Mouse (Mus musculus) kidney, postnatal 0 days (tissue): ENCODE results near the gene Mrpl24. TPM values are rescaled to one million over a fixed set of nuclear protein-coding genes. Genes with fewer than 3 reads are reported as not detected.

Experiments
- ATAC-seq: fragments of 200-750 bp; cut with Nextera tagmentation; replicated peaks from 2 replicates; pipeline ENCODE4 v1.8.0; 2017; ENCODE audit warnings: low read depth, moderate number of reproducible peaks, moderate TSS enrichment, moderate library complexity; ENCODE audit not compliant: low FRiP score
- DNase-seq: peaks from one replicate; pipeline ENCODE4 v3.0.0-alpha.2; 2016; ENCODE audit warnings: low spot score
- H3K27ac ChIP-seq: fragments of 300-500 bp; sonication (generic); 2 replicates; pipeline ENCODE4 v1.5.1; 2014; ENCODE audit warnings: mild to moderate bottlenecking
- H3K27me3 ChIP-seq: fragments of 300-500 bp; sonication (generic); 2 replicates; pipeline ENCODE4 v1.6.1; 2014; ENCODE audit warnings: low read length, mixed read lengths; ENCODE audit not compliant: insufficient read depth
- H3K36me3 ChIP-seq: fragments of 300-500 bp; sonication (generic); 2 replicates; pipeline ENCODE4 v1.6.1; 2014; ENCODE audit warnings: low read length, mixed read lengths; ENCODE audit not compliant: insufficient read depth
- H3K4me1 ChIP-seq: fragments of 300-500 bp; sonication (generic); replicated peaks from 2 replicates; pipeline ENCODE4 v1.6.1; 2014; ENCODE audit warnings: antibody characterized with exemption, low read length, mixed read lengths; ENCODE audit not compliant: insufficient read depth
- H3K4me2 ChIP-seq: fragments of 300-500 bp; sonication (generic); 2 replicates; pipeline ENCODE4 v1.6.1; 2014; ENCODE audit warnings: mild to moderate bottlenecking, low read length, moderate library complexity, mixed read lengths
- H3K4me3 ChIP-seq: fragments of 300-500 bp; sonication (generic); replicated peaks from 2 replicates; pipeline ENCODE4 v1.5.1; 2014; ENCODE audit warnings: low read depth, low read length
- H3K9ac ChIP-seq: fragments of 300-500 bp; sonication (generic); 2 replicates; pipeline ENCODE4 v1.6.1; 2014; ENCODE audit warnings: low read depth, low read length
- H3K9me3 ChIP-seq: fragments of 300-500 bp; sonication (generic); replicated peaks from 2 replicates; pipeline ENCODE4 v1.6.1; 2016; ENCODE audit warnings: low read length, inconsistent platforms, mixed read lengths
- CTCF ChIP-seq: IDR thresholded peaks from 2 replicates; pipeline ENCODE4 v1.5.1; 2016; ENCODE audit warnings: antibody characterized with exemption, low read depth, mild to moderate bottlenecking, moderate library complexity
- WGBS: fragments of 180-500 bp; shearing (Covaris S2); extraction: QIAGEN DNeasy Blood & Tissue Kit; methylation state at CpG from one replicate; pipeline ENCODE4 v1.1.7; 2014; 5-methylcytosine and 5-hydroxymethylcytosine counted together
- polyA plus RNA-seq: library from polyadenylated mRNA; unstranded; fragments of >200 nt; fragmentation: Nextera tagmentation; extraction: Ambion mirVana; gene quantifications from 2 replicates; pipeline ENCODE4 v1.2.1, GENCODE M21; 2015

The Mrpl24 gene
- polyA plus RNA-seq, 1 experiment from 2014 or later, result 88.1 TPM

DNA sequence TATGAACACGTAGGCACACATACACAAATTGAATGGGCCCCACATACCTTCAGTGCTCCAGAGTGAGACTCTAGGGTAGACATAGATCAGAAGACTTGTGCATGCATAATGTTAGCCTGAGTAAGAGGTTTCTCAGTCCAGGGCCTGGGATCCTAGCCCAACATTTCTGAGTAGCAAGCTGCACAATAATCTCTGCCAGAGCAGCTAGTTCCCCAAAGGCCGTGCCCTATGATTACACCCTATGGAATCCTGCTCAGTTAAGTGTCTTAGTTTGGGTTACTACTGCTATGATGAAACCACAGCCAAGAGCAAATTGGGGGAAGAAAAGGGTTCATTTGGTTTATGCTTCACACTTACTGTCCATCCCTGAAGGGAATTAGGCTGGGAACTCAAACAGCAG lies 23.2 kb downstream of the Mrpl24 start:
- no peak for DNase-seq
- H3K36me3 ChIP-seq, result peaks cover 43% of the 10 kb centered on the region
- H3K27ac ChIP-seq, result no peak overlapping the region
- H3K4me3 ChIP-seq, result no peak overlapping the region
- H3K4me1 ChIP-seq, result peaks cover 10% of the 10 kb centered on the region
- H3K4me2 ChIP-seq, result no peak overlapping the region
- H3K9me3 ChIP-seq, result no peaks in the 10 kb centered on the region
- no peaks in the 10 kb centered on the region for H3K27me3 ChIP-seq
- no peak overlapping the region for H3K9ac ChIP-seq
- TF ChIP-seq CTCF, result no peak
- ATAC-seq, result no peak
- WGBS, result 94% methylated on average over 2 of the region's 2 CpGs

- Histone ChIP-seq H3K4me3 (no peak overlapping the region), H3K9ac (no peak overlapping the region), H3K9me3 (no peaks in the 10 kb centered on the region), H3K27ac (no peak overlapping the region), H3K36me3 (peaks cover 35% of the 10 kb centered on the region), H3K4me2 (no peak overlapping the region), H3K4me1 (peaks cover 19% of the 10 kb centered on the region), H3K27me3 (no peaks in the 10 kb centered on the region)
- no peak for TF ChIP-seq CTCF
- DNase-seq (no peak), ATAC-seq (no peak)
- 60% methylated on average over 7 of the region's 7 CpGs for WGBS
Measured at GRCm38 (mm10) chr3:87943586-87943985, 24.3 kb downstream of the Mrpl24 start.

GRCm38 (mm10) chr3:87944838-87945600 lies 25.7 kb downstream of the Mrpl24 start:
- no peak overlapping the region for H3K9ac ChIP-seq
- ATAC-seq (no peak; the same call in 1 of the 2 replicates), DNase-seq (no peak)
- no peak overlapping the region for H3K4me3 ChIP-seq
- H3K4me1 ChIP-seq, result peaks cover 25% of the 10 kb centered on the region
- H3K36me3 ChIP-seq, result peaks cover 21% of the 10 kb centered on the region
- TF ChIP-seq CTCF, result no peak
- H3K27ac ChIP-seq, result no peak overlapping the region
- no peaks in the 10 kb centered on the region for H3K9me3 ChIP-seq
- H3K27me3 ChIP-seq, result no peaks in the 10 kb centered on the region
- 17% methylated on average over 4 of the region's 4 CpGs for WGBS
- H3K4me2 ChIP-seq, result no peak overlapping the region

GRCm38 (mm10) chr3:87945781-87946540 lies 26.7 kb downstream of the Mrpl24 start:
- no peak overlapping the region for H3K27ac ChIP-seq
- H3K27me3 ChIP-seq, result no peaks in the 10 kb centered on the region
- no peak for DNase-seq
- 44% methylated on average over 12 of the region's 12 CpGs for WGBS
- H3K4me1 ChIP-seq, result peaks cover 25% of the 10 kb centered on the region
- H3K9ac ChIP-seq, result no peak overlapping the region
- no peak overlapping the region for H3K4me2 ChIP-seq
- H3K36me3 ChIP-seq, result peaks cover 13% of the 10 kb centered on the region
- H3K4me3 ChIP-seq, result no peak overlapping the region
- no peak for TF ChIP-seq CTCF
- no peak for ATAC-seq
- no peaks in the 10 kb centered on the region for H3K9me3 ChIP-seq

DNA sequence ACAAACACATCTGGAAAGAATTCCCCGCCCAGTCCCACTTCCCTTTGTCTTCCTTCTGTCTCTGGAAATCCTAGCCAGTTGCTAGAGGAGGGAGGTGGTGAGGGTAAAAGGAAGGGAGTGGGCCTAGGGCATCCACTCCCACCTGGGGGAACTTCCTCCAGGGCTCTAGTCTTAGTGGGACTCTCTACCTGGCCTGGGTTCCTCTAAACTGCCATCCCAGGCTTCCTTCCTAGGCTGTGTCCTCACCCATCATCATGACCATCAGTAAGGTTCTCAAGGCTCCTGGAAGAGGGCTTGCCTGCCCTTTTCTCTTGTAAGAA lies 27.2 kb downstream of the Mrpl24 start:
- ATAC-seq (no peak), DNase-seq (no peak)
- Histone ChIP-seq H3K4me1 (peaks cover 25% of the 10 kb centered on the region), H3K9ac (no peak overlapping the region), H3K9me3 (no peaks in the 10 kb centered on the region), H3K4me2 (no peak overlapping the region), H3K27me3 (no peaks in the 10 kb centered on the region), H3K27ac (no peak overlapping the region), H3K36me3 (peaks cover 8% of the 10 kb centered on the region), H3K4me3 (no peak overlapping the region)
- no peak for TF ChIP-seq CTCF
- WGBS, result 50% methylated on average over 1 of the region's 1 CpGs

GRCm38 (mm10) chr3:87947056-87947810 lies 27.9 kb downstream of the Mrpl24 start:
- 4% methylated on average over 26 of the region's 26 CpGs for WGBS

More at GRCm38 (mm10) chr3:87947056-87947810, 27.9 kb downstream of the Mrpl24 start:
- Histone ChIP-seq H3K4me1 (peaks cover 32% of the 10 kb centered on the region), H3K27ac (no peak overlapping the region), H3K27me3 (no peaks in the 10 kb centered on the region), H3K4me2 (peak overlapping the region; percentile 64), H3K9me3 (no peaks in the 10 kb centered on the region), H3K36me3 (peaks cover 5% of the 10 kb centered on the region), H3K9ac (0 out of 2 replicates have a peak overlapping the region, but pooled peaks have one; percentile 18), H3K4me3 (peak overlapping the region; percentile 16)
- no peak for TF ChIP-seq CTCF
- DNase-seq (peak; percentile 72), ATAC-seq (no peak)
